Mouse (Mus musculus) liver, postnatal 0 days (tissue): ENCODE measurements around the gene Gnas.

Experiments used
- CTCF ChIP-seq: sonication (generic); IDR thresholded peaks from 2 replicates; pipeline ENCODE4 v1.5.1; 2016; ENCODE audit warnings: antibody characterized with exemption, low read depth
- EP300 ChIP-seq: IDR thresholded peaks from 2 replicates; pipeline ENCODE4 v1.6.1; 2016; ENCODE audit warnings: antibody characterized with exemption, low read depth, mild to moderate bottlenecking

GRCm38 (mm10) chr2:174381021-174381420 lies 96.9 kb downstream of the Gnas start:
- TF ChIP-seq CTCF (no peak), EP300 (no peak)
